Mouse (Mus musculus) kidney, adult 8-10 months (tissue): ENCODE data around the gene Ttc13.
A peak's percentile ranks its signal among the peaks of the same experiment; 100 is the strongest.

Experiments used
- DNase-seq, 2 experiments: peaks; one replicate each; pipeline ENCODE4 v3.0.0; 2022

Ttc13 gene

GRCm38 (mm10) chr8:124702183-124702582, 19.6 kb downstream of the Ttc13 start:
- no peak for DNase-seq

DNA sequence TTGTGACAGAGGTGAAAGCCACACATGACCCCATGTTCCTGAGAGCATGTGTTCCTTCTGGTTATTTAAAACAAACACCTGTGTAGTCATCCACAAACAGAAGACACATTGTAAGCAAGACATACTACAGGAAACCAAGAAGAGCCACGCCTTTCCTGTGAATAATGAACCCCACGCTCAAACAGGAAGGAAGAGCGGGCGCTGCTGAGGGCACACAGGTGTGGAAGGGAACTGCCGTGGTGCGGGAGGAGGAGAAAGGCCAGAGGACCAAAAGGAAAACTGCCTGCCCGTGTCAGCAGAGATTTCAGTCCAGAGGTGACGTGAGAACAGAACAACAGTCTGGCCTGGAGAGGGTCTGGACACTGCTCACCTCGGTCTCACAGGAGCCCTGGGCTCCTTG, 20.8 kb downstream of the Ttc13 start:
- no peak for DNase-seq

DNA sequence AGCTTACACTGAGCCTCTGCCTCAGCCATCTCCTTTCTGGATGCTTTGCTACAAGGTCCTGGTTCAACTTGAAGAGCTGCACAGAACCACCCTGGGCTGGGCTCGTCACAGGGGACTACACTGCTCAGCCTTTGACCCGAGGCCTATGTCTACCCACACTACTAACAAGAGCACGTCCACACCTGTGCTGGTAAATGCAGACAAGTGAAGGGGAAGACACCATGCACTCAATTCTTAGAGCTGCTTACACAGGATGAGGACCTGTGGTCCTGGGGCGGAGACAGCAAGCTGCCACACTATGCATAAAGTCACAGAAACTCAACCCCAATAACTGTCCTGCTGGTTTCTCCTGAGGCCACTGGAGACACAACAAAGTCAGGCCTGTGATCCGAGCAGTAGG, 21.5 kb downstream of the Ttc13 start:
- no peak for DNase-seq

DNA sequence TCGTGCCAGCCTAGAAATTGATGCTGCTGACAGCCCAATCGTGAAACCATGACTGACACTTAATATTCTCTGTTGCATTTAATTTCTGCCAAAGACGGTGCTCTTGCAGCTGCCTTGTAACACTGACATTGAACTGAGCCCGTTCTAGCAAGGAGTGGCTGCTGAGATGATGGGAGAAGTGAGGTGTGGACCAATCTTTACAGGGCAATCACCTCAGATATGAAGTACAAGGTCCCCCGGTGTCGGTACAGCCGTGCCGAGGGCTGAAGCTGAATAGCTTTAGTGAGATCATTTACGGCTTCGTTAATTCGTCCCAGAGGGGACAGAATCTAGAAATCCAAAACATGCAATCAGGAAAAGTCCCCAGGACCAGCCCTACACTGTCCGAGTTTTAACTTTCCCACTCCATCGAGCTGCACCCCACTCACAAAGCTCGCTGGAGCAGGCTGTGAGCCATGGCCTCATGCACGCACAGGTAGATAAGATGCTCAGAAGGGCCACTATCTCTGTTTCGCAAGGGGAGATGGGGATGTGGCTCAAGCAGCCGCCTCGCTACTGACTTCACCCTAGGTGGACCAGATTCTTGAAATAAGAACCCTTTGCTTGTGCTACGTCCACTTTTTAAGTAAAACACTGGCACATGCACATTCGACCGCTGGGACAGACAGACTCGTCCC, 26.2 kb downstream of the Ttc13 start:
- DNase-seq = no peak

DNA sequence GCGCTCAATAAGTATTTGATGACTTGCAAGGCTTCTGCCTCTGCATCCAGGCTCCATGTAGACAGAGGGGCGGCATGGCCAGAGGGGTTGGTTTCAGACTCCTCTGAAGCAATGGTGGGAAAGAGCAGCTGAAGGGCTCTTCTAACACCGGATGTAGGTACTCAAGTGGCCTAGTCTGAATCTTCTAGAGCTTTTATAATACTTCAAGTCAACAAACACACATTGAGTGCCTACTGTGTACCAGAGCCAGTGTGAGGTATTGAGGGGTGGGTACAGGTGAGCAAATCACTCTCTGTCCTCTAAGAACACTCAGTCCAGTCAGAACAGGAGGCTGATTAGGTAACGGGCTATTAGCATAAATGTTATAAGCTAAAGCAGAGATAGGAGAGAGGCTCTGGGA, 30.1 kb downstream of the Ttc13 start:
- DNase-seq = no peak

GRCm38 (mm10) chr8:124688899-124689298, 32.9 kb downstream of the Ttc13 start:
- no peak for DNase-seq

DNA sequence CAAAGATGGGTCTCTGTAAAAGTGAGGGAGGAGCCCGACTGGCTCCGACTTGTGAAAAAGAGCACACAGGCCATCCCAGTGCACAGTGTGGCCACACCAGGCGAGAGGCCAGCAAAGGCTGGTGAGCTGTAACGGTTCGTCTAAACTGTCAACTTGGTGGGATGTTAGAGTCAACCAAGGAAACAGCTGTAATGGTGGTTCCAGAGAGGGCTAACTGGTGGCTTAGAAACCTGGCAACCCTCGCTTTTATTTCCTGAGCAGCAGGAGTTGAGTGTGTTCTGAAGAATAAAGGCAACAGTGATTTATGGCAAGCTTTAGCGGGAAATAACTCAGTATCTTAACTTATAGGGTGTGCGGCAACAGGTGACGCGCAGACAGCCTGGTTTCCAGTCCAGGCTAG, 39.6 kb downstream of the Ttc13 start:
- DNase-seq = no peak

DNA sequence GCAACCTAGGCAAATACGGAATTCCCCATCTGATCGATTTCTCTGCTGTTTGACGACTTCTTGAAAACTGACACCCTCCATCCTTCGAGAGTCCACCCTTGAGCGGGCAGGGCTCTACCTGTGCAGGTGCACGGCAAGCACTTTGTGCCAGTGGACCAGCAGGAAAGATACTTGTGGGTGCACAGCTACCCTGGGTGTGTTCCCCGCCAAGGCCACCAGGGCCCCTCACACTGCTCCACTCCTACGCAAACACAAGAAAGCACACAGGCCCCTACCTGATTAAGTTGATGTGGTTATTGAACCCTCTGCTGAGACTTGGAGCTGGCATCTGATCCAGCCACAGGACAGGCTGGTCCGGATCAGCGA, 40.0 kb downstream of the Ttc13 start:
- DNase-seq = no peak

DNA sequence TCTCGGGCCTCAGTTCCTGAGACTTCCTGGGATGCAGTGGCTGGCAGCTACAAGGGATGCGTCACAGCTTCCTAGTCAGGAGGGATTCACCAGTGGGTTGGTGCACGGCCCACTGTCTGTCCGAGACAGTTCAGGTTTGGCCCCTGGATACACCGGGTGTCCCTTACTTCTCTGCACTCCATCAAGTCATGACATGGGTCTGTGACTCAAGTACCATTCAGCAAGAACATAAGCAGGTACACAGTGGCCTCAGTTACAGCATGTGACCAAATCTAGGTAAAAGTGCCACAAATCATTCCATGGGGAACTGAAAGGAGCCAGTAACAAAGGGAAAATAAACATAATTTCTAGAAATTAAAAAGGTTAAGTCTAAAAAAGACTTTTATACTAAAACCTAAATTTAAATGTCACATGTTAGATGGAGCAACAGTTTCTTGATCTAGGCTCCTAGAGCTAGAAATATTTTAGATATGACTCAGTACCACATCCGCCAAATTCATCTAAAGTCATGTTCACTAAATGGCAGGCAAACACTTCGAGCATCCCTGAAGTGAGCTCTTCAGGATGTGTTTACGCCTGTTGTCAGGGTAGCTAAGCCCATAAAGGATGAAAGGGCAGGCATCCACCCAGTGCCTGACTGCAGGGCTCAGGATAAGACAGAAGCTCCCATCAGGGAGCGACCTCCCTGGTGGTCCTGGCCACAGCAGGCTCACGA, 40.5 kb downstream of the Ttc13 start:
- DNase-seq = no peak

DNA sequence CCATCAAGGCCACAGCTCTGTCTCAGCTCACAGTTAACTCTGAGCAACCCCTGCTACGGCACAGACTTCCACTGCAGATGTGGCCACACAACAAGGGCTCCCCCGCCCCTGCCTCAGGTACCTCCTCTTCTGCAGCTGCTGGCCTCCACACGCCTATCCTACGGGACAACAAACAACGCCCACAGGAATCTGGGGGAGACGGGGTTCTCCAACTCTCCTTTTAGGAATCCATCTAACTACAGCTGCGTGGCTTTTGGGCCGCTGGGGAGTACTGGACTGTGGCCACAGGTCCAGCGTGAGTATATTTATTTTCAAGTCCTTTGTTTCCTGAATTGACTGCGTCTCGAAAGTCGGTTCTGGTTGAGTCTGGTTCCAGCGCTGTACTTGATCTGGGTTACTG, 43.5 kb downstream of the Ttc13 start:
- no peak for DNase-seq

DNA sequence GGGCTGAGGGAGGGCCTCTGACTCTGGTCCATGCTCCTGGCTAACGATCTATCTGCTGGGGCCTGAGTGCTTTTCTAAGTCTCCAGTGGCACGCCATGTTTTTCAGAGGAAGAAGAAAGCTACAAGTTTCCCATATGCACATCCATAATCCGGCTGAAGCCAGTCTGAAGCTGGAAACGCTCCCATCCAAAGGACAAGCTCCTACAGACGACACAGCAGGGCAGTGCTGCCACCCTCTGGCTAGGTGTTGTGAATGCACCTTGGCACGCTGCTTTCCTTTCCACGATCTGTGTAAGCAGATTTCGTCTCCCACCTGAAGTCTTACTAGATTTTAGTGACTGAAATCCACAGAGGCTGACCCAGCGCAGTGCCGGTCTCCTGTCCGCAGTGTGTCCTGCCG, 44.3 kb downstream of the Ttc13 start:
- DNase-seq = peak; percentile 76 to 84

- DNase-seq = no peak
Observed at GRCm38 (mm10) chr8:124677078-124677477, 44.7 kb downstream of the Ttc13 start.

DNA sequence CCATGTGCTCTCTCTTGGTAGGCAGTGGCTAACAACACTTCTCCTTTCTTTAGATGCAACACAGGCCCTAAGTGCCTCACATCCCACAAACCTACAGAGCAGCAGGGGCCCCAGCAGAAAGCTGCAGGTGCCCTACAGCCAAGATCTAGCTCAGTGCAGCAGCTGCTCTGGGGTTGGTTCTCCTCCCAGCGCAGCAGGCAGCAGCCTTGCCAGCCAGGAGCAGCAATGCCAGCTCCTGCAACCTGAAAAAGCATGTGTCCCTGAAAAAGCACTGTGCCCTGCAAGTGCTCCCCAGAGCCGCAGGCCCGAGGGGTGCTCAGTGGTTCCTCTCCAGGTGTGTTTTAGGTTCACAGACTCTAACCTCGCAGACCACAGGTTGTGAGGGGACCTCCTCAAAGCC, 45.1 kb downstream of the Ttc13 start:
- no peak for DNase-seq

GRCm38 (mm10) chr8:124672345-124672744, 49.4 kb downstream of the Ttc13 start:
- no peak for DNase-seq

DNA sequence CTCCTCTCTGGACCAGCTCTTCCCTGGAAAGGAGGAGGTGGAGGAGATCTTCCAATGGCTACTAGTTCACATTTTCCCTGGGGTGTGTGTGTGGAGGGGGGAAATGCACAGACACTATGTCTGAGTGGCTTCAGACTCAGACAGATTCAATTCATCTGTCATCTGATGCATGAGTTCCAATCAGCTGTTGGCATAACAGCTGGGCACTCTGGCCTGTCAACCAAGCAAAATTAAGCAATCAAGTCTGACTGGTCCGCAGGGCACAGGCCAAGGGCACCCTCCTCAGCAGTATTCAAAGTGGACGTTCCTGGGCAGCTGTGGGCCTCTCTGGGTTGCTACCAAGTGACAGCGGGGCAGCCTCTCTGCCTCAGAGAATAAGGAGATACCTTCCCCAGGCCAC, 53.0 kb downstream of the Ttc13 start:
- no peak for DNase-seq

GRCm38 (mm10) chr8:124664414-124664813, 57.4 kb downstream of the Ttc13 start:
- DNase-seq = no peak

DNA sequence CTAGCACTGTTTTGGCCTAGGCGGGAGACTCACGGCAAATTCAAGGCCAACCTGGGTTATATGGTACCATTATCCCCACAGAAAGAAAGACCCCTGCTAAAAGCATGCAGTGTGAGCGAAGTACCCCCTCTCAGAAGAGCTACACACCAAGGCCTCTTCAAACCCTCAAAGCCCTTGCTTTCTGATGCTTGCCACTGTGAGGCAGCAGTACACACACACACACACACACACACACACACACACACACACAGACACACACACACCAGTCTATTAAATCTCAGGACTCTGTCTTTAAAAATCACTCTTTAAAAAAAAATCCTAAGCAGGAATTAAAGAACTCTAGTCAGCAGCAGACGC, 57.9 kb downstream of the Ttc13 start:
- DNase-seq = no peak

DNA sequence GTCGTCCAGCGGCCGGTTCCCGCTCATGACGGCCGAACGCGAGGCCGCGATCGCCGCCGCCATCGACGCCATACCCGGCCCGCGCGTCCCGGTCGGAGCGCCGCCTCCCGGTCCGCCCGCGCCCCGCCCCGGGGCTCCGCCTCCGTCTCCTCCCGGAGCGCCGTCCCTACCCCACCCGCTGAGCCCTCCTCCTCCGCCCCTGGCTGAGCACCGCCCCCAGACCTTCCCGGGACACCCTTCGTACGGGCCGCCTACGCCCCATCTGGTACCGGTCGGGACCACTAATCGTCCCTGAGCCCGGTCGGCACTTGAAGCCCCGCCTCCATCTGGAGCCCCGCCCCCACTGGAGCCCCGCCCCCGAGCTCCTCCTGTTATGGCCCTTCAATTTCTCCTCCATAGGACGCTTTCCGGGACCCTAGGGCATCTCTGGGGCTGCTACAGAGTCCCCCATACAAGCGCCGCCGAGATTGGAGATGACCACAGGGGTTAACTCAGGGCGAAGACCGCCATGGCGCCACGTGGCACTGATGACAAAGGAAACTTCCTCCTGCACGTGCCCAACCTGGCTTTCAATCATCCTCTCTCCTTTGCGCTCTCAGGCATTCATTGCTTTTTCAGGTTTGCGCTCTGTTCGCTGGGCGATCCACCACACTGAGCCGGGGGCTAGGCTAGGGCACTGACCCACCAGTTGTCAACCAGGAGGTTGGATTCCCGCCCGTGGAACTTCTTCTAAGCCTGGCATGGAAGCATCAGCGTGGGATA, 58.5 kb downstream of the Ttc13 start, which contains the start of gene 2310022B05Rik:
2310022B05Rik (minus strand) TSS at position 258 of the 762 bp plus-strand sequence.
- peak; percentile 88 to 89 for DNase-seq

DNA sequence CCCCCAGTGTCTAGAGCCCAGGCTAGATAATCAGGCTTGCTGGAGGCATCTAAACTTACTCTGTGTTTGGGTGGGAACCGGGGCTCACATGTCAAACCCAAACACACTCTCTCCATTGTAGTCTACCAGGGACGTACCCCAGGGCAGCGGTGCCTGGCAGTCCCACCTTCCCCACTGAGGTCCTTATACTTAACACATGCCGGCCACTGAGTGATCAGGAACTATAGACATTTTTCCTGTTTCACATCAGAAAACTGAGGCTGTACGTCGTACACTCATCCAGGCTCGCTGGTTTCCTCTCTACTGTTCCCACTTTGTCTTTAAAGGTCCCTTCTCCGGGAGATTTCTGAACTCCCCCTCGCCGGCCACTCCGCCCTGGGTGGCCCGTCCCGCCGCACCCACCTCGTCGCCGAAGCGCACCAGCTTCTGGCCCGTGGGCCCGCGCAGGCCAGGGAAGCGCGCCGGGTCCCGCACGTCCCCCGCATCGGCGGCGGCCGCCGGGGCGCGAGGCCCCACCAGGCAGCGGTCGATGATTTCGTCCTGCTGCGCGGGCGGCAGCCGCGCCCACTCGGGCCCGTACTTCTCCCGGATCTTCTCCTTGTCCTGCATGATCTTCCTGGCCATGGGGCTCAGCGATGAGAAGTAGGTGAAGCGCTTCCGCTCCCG, 59.2 kb downstream of the Ttc13 start:
- peak in 1 of 2 experiments; percentile 11 for DNase-seq

DNA sequence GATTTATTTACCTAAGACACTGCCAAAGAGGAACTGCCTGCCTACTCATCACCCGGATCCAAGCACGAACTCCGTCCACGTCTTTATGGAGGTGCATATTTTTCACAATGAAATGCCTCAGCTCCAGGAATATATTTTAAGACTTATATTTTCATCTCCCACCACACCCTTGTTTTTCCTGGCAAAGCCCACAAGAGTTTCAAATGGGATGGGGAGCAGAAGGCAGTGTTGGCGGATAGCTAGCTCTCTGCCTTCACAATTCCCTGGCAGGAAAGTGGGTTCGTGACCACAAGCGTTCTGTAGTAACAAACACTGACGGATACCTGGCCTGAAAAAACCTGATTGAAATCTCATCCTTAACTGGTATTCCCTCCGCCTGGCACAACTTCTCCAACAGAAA, 60.0 kb downstream of the Ttc13 start:
- DNase-seq = no peak

GRCm38 (mm10) chr8:124658415-124658814, 63.4 kb downstream of the Ttc13 start:
- peak in 1 of 2 experiments; percentile 41 for DNase-seq

- no peak for DNase-seq
Observed at GRCm38 (mm10) chr8:124657961-124658360, 63.8 kb downstream of the Ttc13 start.
